Mouse (Mus musculus) C2C12 (cell line): ENCODE data around the gene Rbak.

Source experiments
- CEBPB ChIP-seq: IDR thresholded peaks from one replicate; pipeline ENCODE4 v1.6.1; 2011; ENCODE audit warnings: low read depth, mild to moderate bottlenecking, control low read depth, moderate library complexity
- CTCF ChIP-seq: IDR thresholded peaks from one replicate; pipeline ENCODE4 v1.5.1; 2011; ENCODE audit not compliant: control insufficient read depth, insufficient read depth, insufficient read length
- MAX ChIP-seq: IDR thresholded peaks from one replicate; pipeline ENCODE4 v1.6.1; 2011; ENCODE audit warnings: mild to moderate bottlenecking, control low read depth
- MYOG ChIP-seq: IDR thresholded peaks from one replicate; pipeline ENCODE4 v1.6.1; 2011; ENCODE audit not compliant: control insufficient read depth, insufficient read length; ENCODE audit errors: extremely low read depth

- TF ChIP-seq CTCF (no peak), MAX (no peak), CEBPB (no peak), MYOG (no peak)
Observed at GRCm38 (mm10) chr5:143129101-143129500, 51.5 kb downstream of the Rbak start.
